Mouse (Mus musculus) intestine, embryonic 14.5 days (tissue): ENCODE measurements around the gene Meis3. TPM values are rescaled to one million over a fixed set of nuclear protein-coding genes. Genes with fewer than 3 reads are reported as not detected.
A peak's percentile ranks its signal among the peaks of the same experiment; 100 is the strongest.

Source experiments
- ATAC-seq: fragments of 200-750 bp; cut with Nextera tagmentation; replicated peaks from 2 replicates; pipeline ENCODE4 v1.8.0; 2017; ENCODE audit warnings: low read depth, moderate number of reproducible peaks, moderate TSS enrichment, moderate library complexity; ENCODE audit not compliant: low FRiP score, low TSS enrichment
- DNase-seq: peaks from one replicate; pipeline ENCODE4 v3.0.0-alpha.2; 2018; ENCODE audit warnings: low spot score
- H3K27ac ChIP-seq: fragments of 300-500 bp; sonication (generic); 2 replicates; pipeline ENCODE4 v1.5.1; 2014; ENCODE audit warnings: low read depth, mild to moderate bottlenecking, control low read depth
- H3K27me3 ChIP-seq: fragments of 300-500 bp; sonication (generic); replicated peaks from 2 replicates; pipeline ENCODE4 v1.6.1; 2014; ENCODE audit warnings: low read length, control low read depth; ENCODE audit not compliant: control insufficient read depth, insufficient read depth
- H3K36me3 ChIP-seq: fragments of 300-500 bp; sonication (generic); 2 replicates; pipeline ENCODE4 v1.6.1; 2014; ENCODE audit warnings: low read length, control low read depth; ENCODE audit not compliant: control insufficient read depth, insufficient read depth
- H3K4me1 ChIP-seq: fragments of 300-500 bp; sonication (generic); replicated peaks from 2 replicates; pipeline ENCODE4 v1.6.1; 2014; ENCODE audit warnings: low read length, control low read depth, mixed read lengths; ENCODE audit not compliant: control insufficient read depth, insufficient read depth
- H3K4me2 ChIP-seq: fragments of 300-500 bp; sonication (generic); 2 replicates; pipeline ENCODE4 v1.6.1; 2014; ENCODE audit warnings: low read length
- H3K4me3 ChIP-seq: fragments of 300-500 bp; sonication (generic); 2 replicates; pipeline ENCODE4 v1.5.1; 2014; ENCODE audit warnings: low read depth, low read length, control low read depth, mixed read lengths
- H3K9ac ChIP-seq: fragments of 300-500 bp; sonication (generic); 2 replicates; pipeline ENCODE4 v1.6.1; 2014; ENCODE audit warnings: mild to moderate bottlenecking, low read length
- H3K9me3 ChIP-seq: fragments of 300-500 bp; sonication (generic); 2 replicates; pipeline ENCODE4 v1.6.1; 2016; ENCODE audit warnings: low read length, control low read depth; ENCODE audit not compliant: control insufficient read depth
- WGBS: fragments of 180-500 bp; shearing (Covaris S2); extraction: QIAGEN DNeasy Blood & Tissue Kit; methylation state at CpG from one replicate; pipeline ENCODE4 v1.1.7; 2014; 5-methylcytosine and 5-hydroxymethylcytosine counted together
- polyA plus RNA-seq: library from polyadenylated mRNA; unstranded; fragments of >200 nt; fragmentation: Nextera tagmentation; extraction: Ambion mirVana; gene quantifications from 2 replicates; pipeline ENCODE4 v1.2.1, GENCODE M21; 2014

Gene Meis3
- polyA plus RNA-seq, 1 experiment from 2014 or later: 47.0 TPM

GRCm38 (mm10) chr7:16132161-16132581 is 42.7 kb upstream of the Meis3 start:
- no peaks in the 10 kb centered on the region for H3K9me3 ChIP-seq
- no peak for DNase-seq
- H3K27me3 ChIP-seq: no peaks in the 10 kb centered on the region
- no peak overlapping the region for H3K9ac ChIP-seq
- peaks cover 8% of the 10 kb centered on the region; the same call in 1 of the 2 replicates for H3K36me3 ChIP-seq
- H3K27ac ChIP-seq: no peak overlapping the region
- peak overlapping the region; percentile 20; the same call in 1 of the 2 replicates for H3K4me2 ChIP-seq
- ATAC-seq: no peak
- H3K4me1 ChIP-seq: peaks cover 28% of the 10 kb centered on the region
- no peak overlapping the region for H3K4me3 ChIP-seq
- WGBS: 9% methylated on average over 7 of the region's 7 CpGs

GRCm38 (mm10) chr7:16132926-16133325 is 42.0 kb upstream of the Meis3 start:
- Histone ChIP-seq H3K9ac (no peak overlapping the region), H3K27ac (no peak overlapping the region), H3K4me2 (no peak overlapping the region), H3K4me3 (no peak overlapping the region), H3K36me3 (0 out of 2 replicates have a peak, but pooled peaks cover 4% of the 10 kb centered on the region), H3K27me3 (no peaks in the 10 kb centered on the region), H3K9me3 (no peaks in the 10 kb centered on the region), H3K4me1 (peaks cover 28% of the 10 kb centered on the region)
- DNase-seq (no peak), ATAC-seq (no peak)
- 63% methylated on average over 3 of the region's 3 CpGs for WGBS

- H3K36me3 ChIP-seq: 0 out of 2 replicates have a peak, but pooled peaks cover 4% of the 10 kb centered on the region
- no peaks in the 10 kb centered on the region for H3K27me3 ChIP-seq
- no peak for ATAC-seq
- 95% methylated on average over 9 of the region's 9 CpGs for WGBS
- peaks cover 27% of the 10 kb centered on the region for H3K4me1 ChIP-seq
- H3K9me3 ChIP-seq: no peaks in the 10 kb centered on the region
- no peak overlapping the region for H3K27ac ChIP-seq
- no peak overlapping the region for H3K9ac ChIP-seq
- no peak overlapping the region for H3K4me3 ChIP-seq
- no peak for DNase-seq
- no peak overlapping the region for H3K4me2 ChIP-seq
These were observed 41.2 kb upstream of the Meis3 start for GRCm38 (mm10) chr7:16133691-16134090.

GRCm38 (mm10) chr7:16134951-16135392 is 39.9 kb upstream of the Meis3 start:
- H3K27ac ChIP-seq: no peak overlapping the region
- 0 out of 2 replicates have a peak, but pooled peaks cover 4% of the 10 kb centered on the region for H3K36me3 ChIP-seq
- no peak overlapping the region for H3K4me3 ChIP-seq
- ATAC-seq: no peak
- H3K9ac ChIP-seq: no peak overlapping the region
- H3K27me3 ChIP-seq: no peaks in the 10 kb centered on the region
- H3K9me3 ChIP-seq: no peaks in the 10 kb centered on the region
- peaks cover 19% of the 10 kb centered on the region for H3K4me1 ChIP-seq
- H3K4me2 ChIP-seq: no peak overlapping the region
- DNase-seq: no peak
- 72% methylated on average over 7 of the region's 7 CpGs for WGBS

- WGBS: 31% methylated on average over 27 of the region's 27 CpGs
- no peak overlapping the region for H3K4me3 ChIP-seq
- H3K27ac ChIP-seq: no peak overlapping the region
- H3K9ac ChIP-seq: no peak overlapping the region
- DNase-seq: no peak
- H3K4me1 ChIP-seq: no peaks in the 10 kb centered on the region
- 0 out of 2 replicates have a peak, but pooled peaks cover 6% of the 10 kb centered on the region for H3K27me3 ChIP-seq
- no peak overlapping the region for H3K4me2 ChIP-seq
- no peaks in the 10 kb centered on the region for H3K36me3 ChIP-seq
- H3K9me3 ChIP-seq: no peaks in the 10 kb centered on the region
- no peak for ATAC-seq
These were observed 28.1 kb upstream of the Meis3 start for GRCm38 (mm10) chr7:16146489-16147410.

GRCm38 (mm10) chr7:16147643-16148042 is 27.2 kb upstream of the Meis3 start:
- no peak overlapping the region for H3K27ac ChIP-seq
- ATAC-seq: no peak
- DNase-seq: peak; percentile 92
- H3K27me3 ChIP-seq: 0 out of 2 replicates have a peak, but pooled peaks cover 6% of the 10 kb centered on the region
- no peaks in the 10 kb centered on the region for H3K4me1 ChIP-seq
- H3K36me3 ChIP-seq: no peaks in the 10 kb centered on the region
- H3K9ac ChIP-seq: no peak overlapping the region
- H3K4me3 ChIP-seq: no peak overlapping the region
- H3K9me3 ChIP-seq: no peaks in the 10 kb centered on the region
- no peak overlapping the region for H3K4me2 ChIP-seq
- WGBS: 15% methylated on average over 15 of the region's 15 CpGs

GRCm38 (mm10) chr7:16149241-16149640 is 25.6 kb upstream of the Meis3 start:
- Histone ChIP-seq H3K4me1 (no peaks in the 10 kb centered on the region), H3K9me3 (no peaks in the 10 kb centered on the region), H3K27ac (no peak overlapping the region), H3K27me3 (0 out of 2 replicates have a peak, but pooled peaks cover 6% of the 10 kb centered on the region), H3K36me3 (no peaks in the 10 kb centered on the region), H3K4me3 (no peak overlapping the region), H3K9ac (no peak overlapping the region), H3K4me2 (no peak overlapping the region)
- DNase-seq (no peak), ATAC-seq (no peak)
- 56% methylated on average over 5 of the region's 5 CpGs for WGBS

- no peaks in the 10 kb centered on the region for H3K36me3 ChIP-seq
- H3K27ac ChIP-seq: no peak overlapping the region
- no peaks in the 10 kb centered on the region for H3K9me3 ChIP-seq
- no peak for DNase-seq
- H3K4me1 ChIP-seq: no peaks in the 10 kb centered on the region
- no peak overlapping the region for H3K4me3 ChIP-seq
- H3K27me3 ChIP-seq: 0 out of 2 replicates have a peak, but pooled peaks cover 6% of the 10 kb centered on the region
- H3K9ac ChIP-seq: no peak overlapping the region
- WGBS: 72% methylated on average over 9 of the region's 9 CpGs
- no peak for ATAC-seq
- no peak overlapping the region for H3K4me2 ChIP-seq
These were observed 24.4 kb upstream of the Meis3 start for GRCm38 (mm10) chr7:16150191-16151145.
